Mouse (Mus musculus): ENCODE data around the gene Acin1.

Gene Acin1

DNA sequence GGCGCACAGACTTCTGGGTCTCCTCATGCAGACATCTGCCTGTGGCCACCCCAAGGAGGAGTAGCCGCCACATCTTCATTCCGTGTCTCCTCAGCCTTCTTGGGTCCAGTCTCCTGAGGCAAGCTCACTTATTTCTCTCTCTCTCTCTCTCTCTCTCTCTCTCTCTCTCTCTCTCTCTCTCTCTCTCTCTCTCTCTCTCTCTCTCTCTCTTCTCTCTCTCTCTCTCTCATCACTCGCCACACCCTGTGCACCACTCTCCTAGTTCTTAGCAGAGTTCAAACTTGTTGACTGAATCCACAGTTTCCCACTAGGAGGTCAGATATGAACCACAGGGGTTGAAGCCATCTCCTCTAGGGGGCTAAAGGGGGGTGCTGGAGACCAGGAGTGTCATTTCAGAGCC is 12.0 kb upstream of the Acin1 start, which contains the start of gene Gm29776:
Gene Gm29776, minus strand, starts transcription at position 101 of the 400 bp plus-strand sequence.
- DNase-seq (ENCODE audit: low read depth, low spot score) = no peak

DNA sequence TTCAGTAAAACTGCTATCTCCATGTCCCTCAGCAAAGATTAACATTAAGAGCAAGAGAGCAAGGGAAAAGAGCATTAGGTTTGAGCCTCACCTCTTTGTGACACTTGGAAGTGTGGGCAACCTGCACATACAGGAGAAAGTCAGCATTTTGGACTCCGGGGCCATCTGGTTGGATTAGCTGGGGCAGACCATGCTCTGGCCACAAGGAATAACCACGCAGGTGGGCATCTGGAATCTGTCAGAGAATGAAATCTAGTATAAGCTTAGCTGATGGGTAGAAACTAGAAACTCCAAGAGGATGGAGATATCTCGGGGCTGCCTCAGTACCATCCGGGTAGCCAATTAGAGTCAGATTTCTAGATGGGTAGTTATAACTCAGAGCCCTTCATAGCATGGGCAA is 10.0 kb upstream of the Acin1 start:
- no peak for DNase-seq (ENCODE audit: low read depth, low spot score)

DNA sequence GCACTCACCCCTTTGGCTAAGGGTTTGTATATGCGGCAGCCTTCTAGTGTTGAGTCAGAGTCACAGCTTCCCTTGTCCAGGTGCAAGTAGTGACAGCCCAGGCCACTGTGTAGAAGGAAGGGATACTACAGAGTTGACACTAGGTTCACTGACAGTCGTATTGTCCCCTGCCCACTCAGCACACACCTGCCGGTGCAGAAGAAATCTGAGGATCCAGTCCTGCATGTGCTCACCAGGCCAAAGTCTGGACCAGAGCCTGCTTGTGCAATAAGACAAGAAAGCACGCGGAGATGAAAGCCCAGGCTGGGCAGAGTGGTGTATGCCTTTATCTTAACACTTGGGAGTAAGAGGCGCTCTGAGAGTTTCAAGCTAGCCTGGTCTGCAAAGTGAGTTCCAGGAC is 8.3 kb upstream of the Acin1 start:
- DNase-seq (ENCODE audit: low read depth, low spot score) = no peak

DNA sequence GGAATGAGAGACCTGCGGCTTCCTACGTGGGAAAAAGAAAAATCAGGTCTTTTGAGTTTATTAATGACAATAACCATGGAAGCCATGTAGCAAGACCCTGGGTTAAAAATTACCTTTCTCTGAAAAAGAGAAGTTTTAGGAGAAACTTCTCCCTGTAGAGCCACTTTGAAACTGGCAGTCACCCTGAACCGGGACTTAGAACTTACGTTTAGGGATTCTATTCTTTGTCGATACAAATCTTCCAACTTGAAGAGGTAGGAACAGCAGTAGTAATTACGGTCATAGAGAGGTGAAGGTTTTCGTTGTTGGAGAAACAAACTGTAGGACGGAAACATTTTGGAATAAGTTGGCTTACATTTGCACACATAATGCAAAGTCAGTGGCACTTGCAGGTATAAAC is 520 bp upstream of the Acin1 start:
- no peak for DNase-seq (ENCODE audit: low read depth, low spot score)

DNA sequence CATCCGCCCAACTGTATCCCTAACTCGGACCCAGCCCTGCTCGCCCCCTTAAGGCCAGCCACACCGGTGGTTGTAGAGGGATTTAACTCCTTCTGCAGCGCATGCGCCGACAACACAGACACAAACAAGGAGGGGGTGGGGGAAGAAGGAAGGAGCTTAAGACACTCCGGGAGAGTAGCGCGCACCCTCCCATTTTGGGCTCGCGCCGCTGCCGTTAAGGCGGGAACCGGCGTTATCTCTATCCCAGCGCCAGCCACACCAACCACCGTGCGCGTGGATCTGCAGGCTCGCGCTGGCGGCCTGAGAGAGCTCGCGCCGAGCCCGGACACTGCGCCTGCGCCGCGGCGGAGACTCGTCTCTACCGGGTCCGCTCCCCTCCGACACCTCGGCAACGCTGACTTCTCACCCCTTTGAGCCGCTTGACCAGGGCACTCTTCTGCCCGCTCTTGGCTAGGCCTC is 639 bp downstream of the Acin1 start, which contains the start of gene 1700123O20Rik:
Gene 1700123O20Rik, plus strand, starts transcription at position 154 of the 459 bp plus-strand sequence.
- peak; percentile 83 for DNase-seq (ENCODE audit: low read depth, low spot score)

DNA sequence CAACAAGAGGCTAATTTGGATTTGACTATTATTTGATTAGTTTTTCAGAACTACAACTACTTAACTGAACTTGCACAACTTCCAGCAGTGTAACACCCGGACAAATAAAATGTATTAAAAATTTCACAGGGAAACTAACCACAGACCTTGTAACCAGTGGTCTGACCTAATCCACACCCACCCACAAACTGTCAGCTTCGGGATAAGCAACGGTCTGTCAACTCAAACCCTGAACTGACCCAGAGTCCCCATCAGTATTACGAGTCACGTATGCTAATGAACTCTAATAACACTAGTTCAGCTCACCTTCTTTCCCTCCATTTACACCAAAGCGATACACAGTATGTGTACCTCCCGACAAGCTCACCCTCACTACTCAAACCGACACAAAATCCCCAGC is 1.3 kb downstream of the Acin1 start:
- DNase-seq (ENCODE audit: low read depth, low spot score) = no peak

DNA sequence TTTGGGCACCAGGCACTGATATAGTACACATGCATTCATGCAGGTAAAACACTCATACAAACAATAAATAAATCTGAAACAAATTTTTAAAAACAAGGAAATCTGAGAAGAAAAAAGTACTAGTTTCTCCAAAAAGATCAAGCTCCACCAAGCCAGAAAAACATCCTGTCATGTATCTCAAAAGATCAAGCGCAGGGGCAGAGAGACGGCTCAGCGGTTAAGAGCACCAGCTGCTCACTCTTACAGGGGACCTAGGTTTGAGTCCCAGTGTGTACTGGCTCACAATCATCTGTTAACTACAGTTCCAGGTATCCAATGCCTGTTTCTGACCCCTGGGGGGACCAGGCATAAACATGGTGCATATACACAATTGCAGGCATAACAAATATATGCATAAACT is 4.3 kb downstream of the Acin1 start:
- DNase-seq (ENCODE audit: low read depth, low spot score) = no peak

DNA sequence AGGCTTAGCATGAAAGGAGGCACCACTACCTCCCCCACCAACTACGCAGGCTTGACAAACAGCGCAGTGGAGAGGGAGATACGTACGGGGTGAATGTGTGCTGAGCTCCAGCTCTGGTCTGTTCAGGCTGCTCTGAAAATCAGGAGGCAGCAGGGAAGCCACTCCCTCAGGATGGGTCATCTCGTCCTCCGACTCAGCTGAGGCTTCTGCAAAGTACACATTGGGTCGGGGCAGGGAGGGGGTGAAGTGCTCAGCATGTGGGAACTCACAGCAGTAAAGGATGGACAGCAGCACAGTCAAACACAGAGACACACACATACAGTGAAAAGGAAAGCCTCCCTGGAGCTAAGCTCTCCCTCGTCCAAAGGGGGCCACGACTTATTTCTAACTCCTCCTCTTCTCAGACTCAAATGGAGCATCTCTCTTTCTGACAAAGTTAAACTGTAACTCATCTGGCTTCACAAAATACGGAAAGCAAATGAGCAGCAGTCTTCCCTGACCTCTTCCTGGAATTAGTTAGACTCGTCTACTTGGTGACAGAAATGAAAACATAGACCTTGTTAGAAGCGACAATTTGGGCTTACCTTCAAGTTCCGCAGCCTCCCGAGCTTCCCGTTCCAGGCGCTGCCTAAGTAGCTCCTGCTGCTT is 8.0 kb downstream of the Acin1 start:
- no peak for DNase-seq (ENCODE audit: low read depth, low spot score)

DNA sequence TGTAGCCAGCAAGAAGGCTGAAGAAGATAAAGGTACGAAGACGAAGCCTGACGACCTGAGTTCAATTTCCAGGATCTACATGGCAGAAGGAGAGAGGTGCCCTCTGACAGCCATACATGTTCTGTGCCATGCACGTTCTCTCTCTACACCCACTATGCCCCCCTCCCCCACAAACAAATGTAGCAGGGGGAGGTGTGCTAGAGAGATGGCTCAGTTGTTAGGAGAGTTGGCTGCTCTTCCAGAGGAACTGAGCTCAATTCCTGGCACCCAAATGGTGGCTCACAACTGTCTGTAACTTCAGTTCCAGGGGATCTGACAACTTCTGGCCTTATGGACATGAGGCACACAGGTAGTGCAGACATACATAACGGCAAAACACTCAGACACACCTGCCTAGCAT is 10.4 kb downstream of the Acin1 start:
- DNase-seq (ENCODE audit: low read depth, low spot score) = no peak

DNA sequence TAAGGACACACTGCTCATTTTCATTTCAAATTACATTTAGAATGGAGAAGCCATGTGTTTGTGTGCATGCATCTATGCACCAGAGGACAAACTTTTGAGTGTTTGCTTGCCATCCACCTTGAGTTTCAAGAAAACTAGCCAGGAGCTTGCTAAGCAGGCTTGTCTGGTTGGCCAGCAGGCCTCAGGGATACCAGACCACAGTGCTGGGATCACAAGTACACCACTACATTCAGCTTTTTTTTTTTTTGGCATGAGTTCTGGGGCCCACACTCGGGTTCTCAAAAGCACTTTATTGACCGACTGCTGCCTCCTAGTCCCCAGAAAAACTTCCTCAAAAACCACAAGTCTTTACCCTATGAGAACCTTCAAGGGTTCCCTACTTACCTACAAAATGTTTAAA is 12.4 kb downstream of the Acin1 start:
- DNase-seq (ENCODE audit: low read depth, low spot score) = no peak

DNA sequence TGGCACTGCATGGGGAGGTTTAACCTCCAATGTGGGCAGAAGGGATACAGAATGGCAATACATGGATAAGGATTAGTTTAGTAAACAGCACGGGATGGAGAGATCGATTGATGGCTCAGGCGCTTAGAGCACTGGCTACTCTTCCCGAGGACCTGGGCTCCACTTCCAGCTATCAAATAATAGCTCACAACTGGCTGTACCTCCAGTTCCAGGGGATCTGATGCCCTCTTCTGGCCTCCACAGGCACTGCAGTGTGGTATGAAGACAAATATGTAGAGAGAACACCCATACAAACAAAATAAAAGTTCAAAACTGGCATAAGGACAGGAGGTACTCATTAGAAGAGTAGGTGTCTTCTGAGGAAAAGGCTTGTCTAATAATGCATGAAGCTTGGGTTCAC is 17.4 kb downstream of the Acin1 start:
- DNase-seq (ENCODE audit: low read depth, low spot score) = peak; percentile 59

DNA sequence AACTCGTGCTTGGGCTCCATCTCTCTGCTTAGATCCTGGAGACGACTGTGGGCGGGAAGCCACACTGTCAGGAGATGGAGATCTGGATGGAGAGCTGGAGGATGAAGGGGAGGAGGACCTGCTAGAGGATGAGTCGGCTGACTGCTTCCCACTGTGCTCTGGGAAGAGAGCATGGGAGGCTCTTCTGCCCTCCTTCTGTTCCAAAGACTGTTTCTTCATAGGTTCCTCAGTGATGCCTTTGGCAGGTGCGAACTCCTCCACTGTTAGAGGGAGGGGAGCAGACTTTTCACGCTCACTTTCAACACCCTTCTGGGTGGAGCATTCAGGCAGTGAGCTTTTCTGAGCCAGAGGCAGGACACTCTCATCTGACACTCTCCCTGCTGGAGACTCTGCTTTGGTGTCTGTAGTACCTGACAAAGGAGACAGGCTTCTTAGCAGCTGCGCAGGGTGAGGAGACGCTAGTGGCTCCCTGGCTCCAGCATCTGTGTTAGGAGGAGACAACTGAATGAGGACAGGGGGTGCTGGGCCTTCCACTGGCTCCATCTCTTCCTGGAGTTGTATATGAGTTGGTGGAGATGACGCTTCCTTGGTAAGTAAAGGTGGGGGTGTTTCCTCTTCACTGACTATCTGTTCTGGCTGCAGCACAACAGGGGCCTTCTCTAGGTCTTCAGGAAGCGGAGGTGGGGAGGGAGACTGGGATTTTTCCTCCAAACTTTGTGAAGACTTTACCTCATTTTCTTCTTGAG is 22.1 kb downstream of the Acin1 start:
- DNase-seq (ENCODE audit: low read depth, low spot score) = no peak

DNA sequence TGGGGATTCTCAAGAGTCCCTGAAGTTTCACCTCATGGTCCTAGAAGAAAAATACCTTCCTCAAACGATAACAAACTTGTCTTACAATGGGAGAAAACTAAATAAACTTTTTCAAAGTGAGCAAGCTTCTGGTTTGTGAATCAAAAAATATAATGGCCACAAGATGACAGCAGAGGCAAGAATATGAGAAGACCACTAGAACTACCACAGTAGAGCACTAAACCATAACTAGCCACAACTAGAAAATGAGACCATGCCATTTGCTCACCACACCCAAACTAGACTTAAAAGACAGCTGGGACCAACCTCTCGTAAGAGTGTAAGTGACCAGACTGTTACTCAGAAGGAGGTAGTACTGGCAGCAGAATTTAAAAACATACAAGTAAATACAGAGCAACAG is 26.7 kb downstream of the Acin1 start:
- DNase-seq (ENCODE audit: low read depth, low spot score) = peak; percentile 79

DNA sequence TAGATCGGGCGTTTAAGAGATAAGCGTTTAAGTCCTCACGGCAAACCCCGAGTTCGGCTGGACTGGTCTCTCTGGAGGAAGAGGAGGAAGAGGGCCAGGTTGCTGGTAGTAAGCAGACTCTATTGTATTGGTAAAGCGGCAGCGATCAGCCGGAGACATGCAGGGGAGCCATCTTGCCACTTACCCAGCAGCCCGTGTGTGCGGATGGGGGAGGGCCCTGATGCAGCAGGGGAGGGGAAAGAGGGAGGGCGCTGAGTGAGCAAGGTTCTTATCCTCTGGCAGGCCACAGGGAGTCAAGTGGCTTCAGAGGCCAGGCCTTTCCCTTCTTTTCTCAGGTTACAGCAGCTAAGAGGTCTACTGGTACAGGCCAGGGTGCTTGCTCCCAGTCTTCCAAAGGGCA is 33.2 kb downstream of the Acin1 start:
- peak; percentile 86 for DNase-seq (ENCODE audit: low read depth, low spot score)

DNA sequence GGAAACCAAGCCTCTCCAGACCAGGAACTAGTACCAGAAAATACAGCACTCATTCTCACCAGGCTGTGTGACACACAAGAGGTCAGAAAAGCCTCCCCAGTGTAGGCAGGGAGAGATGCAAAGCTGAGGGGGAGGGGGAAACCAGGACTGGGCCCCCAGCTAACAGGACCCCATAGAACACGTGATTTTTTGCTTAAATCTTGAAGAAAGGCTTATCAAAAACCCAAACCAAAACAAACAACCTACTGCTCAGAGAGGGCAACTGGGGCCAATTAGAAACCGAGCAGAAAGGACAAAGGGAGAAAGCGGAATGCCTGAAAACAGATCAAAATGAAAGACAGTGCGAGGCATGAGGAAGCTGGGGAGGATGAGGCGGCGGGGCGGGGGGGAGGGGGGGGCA is 33.9 kb downstream of the Acin1 start:
- DNase-seq (ENCODE audit: low read depth, low spot score) = no peak

DNA sequence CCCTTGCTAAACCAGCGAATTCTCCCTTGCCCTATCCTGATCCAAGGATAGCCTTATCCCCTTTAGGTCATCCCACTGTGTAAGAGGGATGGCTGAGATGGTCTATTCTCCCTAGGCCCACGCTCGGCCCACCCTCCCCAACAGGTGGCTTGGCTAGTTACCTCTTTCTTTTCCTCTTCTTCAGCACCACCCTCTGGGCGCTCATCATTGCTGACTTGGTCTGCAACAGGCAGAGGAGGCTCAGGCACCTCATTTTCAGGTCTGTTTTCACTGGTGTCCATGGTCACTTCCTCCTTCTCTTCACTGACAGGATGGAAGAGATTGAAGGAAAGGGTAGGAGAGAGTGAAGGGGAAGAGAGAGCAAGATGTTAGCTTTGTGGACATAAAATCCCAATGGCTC is 35.2 kb downstream of the Acin1 start:
- no peak for DNase-seq (ENCODE audit: low read depth, low spot score)

DNA sequence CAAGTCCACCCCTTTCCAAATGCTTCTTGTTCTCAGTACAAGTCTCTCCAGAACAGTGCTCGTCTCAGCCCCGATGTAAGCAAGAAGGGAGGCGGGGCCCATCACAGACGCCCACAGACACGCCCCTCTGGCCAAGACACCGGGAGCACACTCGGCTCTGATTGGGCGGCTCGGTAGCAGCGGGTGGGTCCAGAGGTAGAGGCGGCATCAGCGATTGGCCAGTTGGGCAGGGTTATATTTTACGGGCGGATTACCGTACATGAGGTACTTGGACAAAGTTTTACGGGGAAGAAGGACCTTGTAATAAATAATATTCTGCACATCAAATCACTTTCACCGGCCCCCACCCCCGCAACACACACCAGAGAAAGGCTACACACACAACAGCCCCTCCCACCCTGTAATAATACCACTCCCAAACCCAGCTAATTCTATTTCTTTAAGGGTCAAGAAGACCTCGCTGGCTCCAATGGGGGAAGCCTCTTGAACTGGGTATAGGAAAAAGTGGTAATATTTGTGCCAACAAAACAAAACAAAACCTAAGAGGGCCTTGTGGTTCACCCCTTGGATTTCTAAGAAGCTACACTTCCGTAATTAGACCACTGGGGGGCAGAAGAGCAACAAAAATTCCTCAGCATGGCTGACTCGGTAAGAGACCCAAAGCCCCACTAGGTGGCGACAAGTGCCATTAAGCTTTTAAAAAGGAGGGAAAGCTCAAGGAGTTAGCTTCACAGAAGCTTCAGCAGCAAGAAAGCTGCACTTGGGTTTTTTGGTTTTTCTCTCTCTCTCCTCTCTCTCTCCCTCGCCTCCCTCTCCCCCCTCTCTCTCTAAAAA is 35.9 kb downstream of the Acin1 start:
- DNase-seq (ENCODE audit: low read depth, low spot score) = peak; percentile 93

DNA sequence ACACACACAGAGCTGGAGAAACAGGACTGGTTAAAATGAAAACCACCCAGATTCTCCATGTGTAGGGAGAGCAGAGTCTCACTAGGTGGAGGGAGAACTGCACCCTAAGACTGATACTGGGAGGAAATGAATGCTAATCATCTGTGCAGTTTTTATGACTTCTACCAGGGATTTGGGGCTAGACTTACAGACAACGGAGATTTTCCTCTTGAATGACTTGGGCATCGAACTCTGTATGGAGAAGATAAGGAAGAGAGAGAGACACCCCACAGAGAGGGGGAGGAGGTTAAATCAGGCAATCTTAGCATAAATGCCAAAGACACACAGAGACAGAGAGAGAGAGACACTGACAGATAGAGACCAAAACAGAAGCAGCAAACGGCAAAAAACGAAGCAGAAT is 38.8 kb downstream of the Acin1 start:
- no peak for DNase-seq (ENCODE audit: low read depth, low spot score)

DNA sequence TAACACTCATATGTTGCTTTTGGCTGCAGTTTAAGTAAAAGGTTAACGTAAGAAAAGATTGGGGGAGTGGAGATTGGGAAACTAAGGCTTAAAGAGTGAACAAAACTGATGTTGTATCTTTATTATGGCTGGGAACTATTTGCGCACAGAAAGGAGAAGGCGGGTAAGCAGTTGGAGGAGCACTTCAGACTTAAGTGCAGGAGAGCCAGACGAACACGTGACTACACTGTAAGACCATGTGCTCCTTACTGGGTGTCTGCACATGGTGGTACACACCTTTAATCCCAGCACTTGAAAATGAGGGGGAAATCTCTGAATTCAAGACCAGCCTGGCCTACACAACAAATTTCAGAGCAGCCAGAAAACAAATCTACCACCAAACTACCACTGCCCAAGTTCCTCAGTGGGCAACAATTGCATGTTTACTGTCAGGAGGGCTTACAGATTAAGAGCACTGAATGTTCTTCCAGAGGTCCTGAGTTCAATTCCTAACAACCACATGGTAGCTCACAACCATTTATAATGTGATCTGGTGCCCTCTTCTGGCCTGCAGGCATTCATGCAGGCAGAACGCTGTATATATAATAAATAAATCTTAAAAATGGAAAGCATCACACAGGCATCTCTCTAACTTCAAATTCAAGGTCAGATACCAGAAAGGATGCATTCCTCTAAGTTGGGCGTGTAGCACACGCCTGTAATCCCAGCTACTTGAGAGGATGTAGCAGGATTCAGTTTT is 39.7 kb downstream of the Acin1 start:
- DNase-seq (ENCODE audit: low read depth, low spot score) = no peak

DNA sequence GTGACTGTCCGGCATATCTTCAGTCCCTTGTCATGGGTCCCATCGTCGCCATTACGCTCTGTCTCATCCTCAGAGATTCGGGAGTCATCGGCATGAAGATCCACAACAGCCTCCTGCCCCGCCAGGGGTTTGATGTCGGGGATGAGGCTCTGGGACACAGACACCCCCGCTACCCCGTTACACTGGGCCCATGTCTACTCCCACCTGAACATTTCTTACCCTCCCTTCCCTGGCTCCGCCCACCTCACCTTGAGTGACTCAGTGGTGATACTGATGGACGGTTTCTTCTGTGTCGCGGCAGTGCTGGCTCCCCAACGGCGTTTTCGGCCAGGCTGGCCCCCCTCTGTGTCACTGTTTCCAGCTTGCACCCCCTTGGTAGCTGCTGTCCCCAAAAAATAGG is 40.3 kb downstream of the Acin1 start:
- no peak for DNase-seq (ENCODE audit: low read depth, low spot score)

DNA sequence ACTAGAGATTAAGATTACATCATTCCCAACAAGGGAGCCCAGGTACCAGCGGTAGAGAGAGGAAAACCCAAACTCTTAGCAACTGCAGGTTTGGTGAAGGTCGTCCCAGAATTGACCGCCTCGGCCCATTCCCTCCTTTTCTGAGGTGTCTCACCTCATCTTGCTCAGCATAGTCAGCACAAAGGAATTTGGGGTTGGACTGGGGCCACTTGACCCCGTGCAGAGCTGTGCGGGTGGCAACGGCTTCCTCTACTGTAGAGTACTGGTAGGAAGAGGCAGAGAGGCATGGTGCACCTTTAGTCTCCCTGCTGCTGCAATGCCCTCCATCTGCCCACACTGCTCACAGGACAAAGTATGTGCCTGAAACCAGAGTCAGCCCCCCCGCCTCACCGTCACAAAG is 42.4 kb downstream of the Acin1 start:
- no peak for DNase-seq (ENCODE audit: low read depth, low spot score)

DNA sequence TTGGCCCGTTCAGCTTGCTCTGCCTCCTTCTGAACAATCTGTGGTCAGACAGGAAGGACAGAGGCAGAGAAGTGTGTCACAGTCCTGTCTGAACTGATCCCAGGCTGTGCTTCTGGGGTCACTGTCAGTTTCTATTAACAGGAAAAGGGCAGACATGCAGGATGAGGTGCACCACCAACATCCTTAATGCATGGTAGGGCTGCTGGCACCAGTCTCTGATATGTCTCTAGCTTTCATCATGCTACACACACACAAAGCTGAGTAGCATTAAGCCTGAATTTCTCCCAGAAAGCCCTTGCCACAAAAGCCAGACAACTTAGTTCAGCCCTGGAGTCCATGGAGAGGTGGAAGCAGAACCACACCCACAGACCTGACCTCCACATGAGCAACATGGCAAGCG is 43.7 kb downstream of the Acin1 start:
- DNase-seq (ENCODE audit: low read depth, low spot score) = peak; percentile 47
